Mouse (Mus musculus): ENCODE data around the gene Slc22a8.

DNA sequence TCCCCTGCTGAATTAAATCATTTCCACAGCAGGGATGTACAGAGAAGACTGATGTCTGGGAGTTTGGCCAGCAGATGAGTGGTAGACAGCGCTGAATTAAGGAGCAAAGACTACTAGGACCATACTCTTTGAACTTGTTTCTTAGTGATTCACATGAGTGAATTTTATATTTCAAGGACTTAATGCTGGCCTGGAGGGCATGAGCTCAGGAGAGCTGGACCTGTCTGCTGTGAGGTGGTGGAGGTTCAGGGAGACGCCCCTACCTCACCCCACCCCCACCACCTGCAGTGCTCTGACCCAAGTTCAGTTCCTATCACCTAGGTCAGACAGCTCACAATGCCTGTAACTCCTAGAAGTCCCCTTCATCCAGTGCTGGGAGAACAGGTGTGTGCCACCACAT lies 55.3 kb downstream of the Slc22a8 start:
- TF ChIP-seq MAFK (IDR thresholded peaks at IDR 0.05; ENCODE audit: insufficient read depth, low read depth, low read length), result no peak
- TF ChIP-seq ZC3H11A (IDR thresholded peaks at IDR 0.05; ENCODE audit: borderline replicate concordance, low read depth, low read length), result no peak
- no peak for TF ChIP-seq CHD2 (IDR thresholded peaks at IDR 0.05; ENCODE audit: low read depth, low read length)
- TF ChIP-seq ZNF384 (IDR thresholded peaks at IDR 0.05; ENCODE audit: low read depth, low read length), result no peak

All from ES-E14 (cell line).